12 mouse cellular contexts compared by ENCODE assay signal in genomic region chr14:78244811-78245210, GRCm38 (mm10).
DNase-seq lines count a peak whose midpoint lies in the region.
"Had no signal": no experiment of that assay in that cellular context is flagged by ENCODE, and none has a peak within 500 bp of the region (broad histone marks: within the 10 kb centered on the region; RNA-seq: fewer than 3 reads in every experiment).

No protein-coding gene starts in this region.

- intact Hi-C loops in left cerebral cortex, postnatal 36 days (cut with DNase I), result no loop called here

- peak; percentile 18 to 76 for DNase-seq in adrenal gland, adult (ENCODE audit: inconsistent age in 2 of 2, low spot score in 1 of 2)
- DNase-seq in adrenal gland, postnatal 25 days, result no peak
- DNase-seq in layer of hippocampus, adult 11-12 months (ENCODE audit: low spot score), result peak; percentile 4
- no peak for DNase-seq in layer of hippocampus, postnatal 10 days (ENCODE audit: low spot score in 2 of 2)
- DNase-seq in brain, adult 2 months (ENCODE audit: low read depth, low spot score), result peak; percentile 87
- DNase-seq in left cerebral cortex, postnatal 36 days (ENCODE audit: low spot score in 2 of 2), result peak; percentile 8 to 14
- DNase-seq in liver, result no peak
- DNase-seq in cerebellum, postnatal 25 days, result no peak
- DNase-seq: cerebellum, postnatal 14 days; gastrocnemius, postnatal 36 days; kidney, postnatal 10 days; lung, adult 2 months had no signal

Comparison
In these comparisons a context has a peak if more than half of its experiments do, and no peak if none do; other contexts are left out.
1. DNase-seq: peak in adrenal gland, adult (2 of 2), layer of hippocampus, adult 11-12 months (single experiment), brain, adult 2 months (single experiment) and left cerebral cortex, postnatal 36 days (2 of 2); none in adrenal gland, postnatal 25 days (single experiment), layer of hippocampus, postnatal 10 days (0 of 2), liver (single experiment) and cerebellum, postnatal 25 days (0 of 2).